Mouse (Mus musculus) heart, adult 2 months (tissue): Measurements from ENCODE around the gene Tex30.
"Not testable (repeated sequence)": the region's sequence is repeated elsewhere in the genome, so short reads cannot be mapped to it uniquely, and the experiment has no call there.

Source experiments
- CTCF ChIP-seq: fragments of 200-600 bp; IDR thresholded peaks from 2 replicates; pipeline ENCODE4 v1.8.1; 2022; ENCODE audit warnings: antibody characterized with exemption, mild to moderate bottlenecking, moderate library complexity
- EP300 ChIP-seq: fragments of 200-500 bp; IDR thresholded peaks from 2 replicates; pipeline ENCODE4 v1.6.1; 2011; ENCODE audit warnings: low read depth, low read length, control low read depth; ENCODE audit not compliant: insufficient read depth
- POLR2A ChIP-seq: fragments of 200-500 bp; IDR thresholded peaks from 2 replicates; pipeline ENCODE4 v1.6.1; 2011; ENCODE audit warnings: mild to moderate bottlenecking, low read depth, low read length, control low read depth; ENCODE audit not compliant: insufficient read depth

DNA sequence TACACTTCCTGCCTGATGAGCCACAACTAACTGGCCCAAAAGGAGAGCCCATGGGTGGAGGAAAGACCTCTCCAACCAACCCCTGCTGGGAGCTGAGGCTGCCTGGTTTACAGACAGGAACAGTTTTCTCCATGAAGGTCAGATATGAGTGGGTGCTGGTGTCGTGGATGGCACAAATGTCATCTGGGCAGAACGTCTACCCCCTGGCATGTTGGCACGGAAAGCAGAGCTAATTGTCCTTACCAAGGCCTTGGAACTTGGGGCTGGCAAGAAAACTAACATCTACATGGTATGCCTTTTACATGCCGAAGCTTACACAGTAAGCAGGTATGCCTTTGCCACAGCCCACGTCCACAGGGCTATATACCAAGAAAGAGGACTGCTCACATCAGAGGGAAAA is 56.6 kb downstream of the Tex30 start:
- TF ChIP-seq EP300, CTCF, POLR2A: not testable (repeated sequence)
